Mouse (Mus musculus) fibroblast of lung, adult 2 months (primary cell): ENCODE measurements around the gene Cdh1.
A peak's percentile ranks its signal among the peaks of the same experiment; 100 is the strongest.

ENCODE experiments used
- DNase-seq: peaks from one replicate; pipeline ENCODE4 v3.0.0-alpha.2; 2011; ENCODE audit warnings: low read depth

Gene Cdh1

DNA sequence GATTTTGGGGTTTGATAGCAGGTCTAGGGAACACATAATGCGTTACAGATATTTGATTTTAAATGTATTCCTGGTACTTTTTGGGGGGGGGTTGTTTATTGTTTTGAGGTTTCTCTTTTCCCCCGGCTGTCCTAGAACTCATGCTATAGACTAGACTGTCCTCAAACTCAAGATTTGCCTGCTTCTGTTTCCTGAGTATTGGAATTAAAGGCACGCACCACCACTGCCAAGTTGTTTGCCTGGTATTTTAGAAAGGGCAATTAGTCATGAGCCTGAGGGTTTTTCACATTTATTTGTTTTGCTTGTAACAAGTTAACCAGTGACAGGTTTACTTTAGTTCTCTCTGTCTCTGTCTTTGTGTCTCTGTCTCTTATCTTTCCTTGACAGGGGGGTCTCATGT lies 20.3 kb downstream of the Cdh1 start:
- DNase-seq, result no peak

DNA sequence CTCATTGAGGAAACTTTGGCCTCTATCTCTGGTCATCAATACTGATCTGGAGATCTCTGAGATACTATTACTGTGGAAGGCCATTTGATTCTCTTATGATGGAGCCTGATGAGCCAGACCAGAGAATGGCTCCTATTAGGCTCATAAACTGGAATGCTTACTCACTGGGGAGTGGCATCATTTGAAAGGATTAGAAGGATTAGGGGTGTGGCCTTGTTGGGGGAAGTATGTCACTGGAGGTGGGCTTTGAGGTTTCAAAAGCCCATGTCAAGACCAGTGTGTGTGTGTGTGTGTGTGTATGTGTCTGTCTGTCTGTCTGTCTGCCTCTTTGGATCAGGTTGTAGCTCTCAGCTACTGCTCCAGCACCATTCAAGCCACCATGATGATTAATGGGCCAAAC lies 20.8 kb downstream of the Cdh1 start:
- no peak for DNase-seq

DNA sequence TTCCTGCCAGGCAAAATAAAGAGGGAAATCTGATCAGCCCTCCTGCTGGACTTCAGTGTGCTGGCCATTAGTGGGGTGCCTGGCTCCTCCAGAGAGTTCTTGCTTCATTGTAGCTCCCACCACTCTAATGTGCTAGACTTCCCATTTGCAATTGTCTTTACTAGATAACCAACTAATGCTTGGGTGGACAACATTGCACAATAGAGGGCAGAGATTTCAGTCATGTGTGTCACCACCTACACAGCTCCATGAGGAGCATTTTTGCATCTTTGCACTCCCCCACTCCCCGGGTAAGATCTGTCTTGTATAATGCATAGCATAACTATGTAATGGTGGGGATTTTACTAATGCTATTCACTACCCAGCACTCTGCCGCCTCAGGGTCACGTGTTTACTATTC lies 21.6 kb downstream of the Cdh1 start:
- no peak for DNase-seq

DNA sequence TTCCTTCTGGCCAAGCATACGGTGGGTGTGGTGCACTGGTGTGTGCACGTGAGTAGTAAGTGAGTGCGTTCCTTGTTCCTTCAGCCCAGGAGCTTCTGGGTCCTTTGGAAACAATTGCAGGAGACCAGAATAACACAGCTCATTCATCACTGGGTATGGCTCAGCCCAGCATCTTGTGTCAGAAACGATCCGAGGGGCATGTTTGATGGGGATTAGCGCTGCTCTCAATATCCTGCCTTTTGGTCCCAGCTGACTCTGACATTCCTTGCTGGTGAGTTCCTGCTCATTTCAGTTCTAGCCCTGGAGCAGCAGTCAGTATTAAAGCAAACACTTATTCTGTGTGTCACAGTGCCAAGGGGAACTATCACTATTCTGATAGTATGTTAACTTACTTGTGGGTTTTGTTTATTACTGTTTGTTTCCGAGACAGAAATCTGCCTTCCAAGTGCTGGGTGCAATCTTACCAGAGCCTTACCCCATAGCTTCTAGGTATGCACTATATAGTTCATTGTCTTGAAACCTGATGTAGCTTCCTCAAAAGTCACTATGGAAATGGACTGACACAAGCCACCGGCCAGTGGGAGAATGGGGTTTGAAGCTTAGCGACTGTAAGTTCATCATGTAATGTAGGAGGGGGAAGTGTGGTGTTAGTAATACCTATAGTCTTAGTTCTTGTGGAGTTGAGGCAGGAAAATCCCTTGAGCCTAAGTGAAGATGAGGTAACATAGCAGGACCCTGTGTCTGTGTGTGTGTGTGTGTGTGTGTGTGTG lies 23.1 kb downstream of the Cdh1 start:
- DNase-seq, result no peak

DNA sequence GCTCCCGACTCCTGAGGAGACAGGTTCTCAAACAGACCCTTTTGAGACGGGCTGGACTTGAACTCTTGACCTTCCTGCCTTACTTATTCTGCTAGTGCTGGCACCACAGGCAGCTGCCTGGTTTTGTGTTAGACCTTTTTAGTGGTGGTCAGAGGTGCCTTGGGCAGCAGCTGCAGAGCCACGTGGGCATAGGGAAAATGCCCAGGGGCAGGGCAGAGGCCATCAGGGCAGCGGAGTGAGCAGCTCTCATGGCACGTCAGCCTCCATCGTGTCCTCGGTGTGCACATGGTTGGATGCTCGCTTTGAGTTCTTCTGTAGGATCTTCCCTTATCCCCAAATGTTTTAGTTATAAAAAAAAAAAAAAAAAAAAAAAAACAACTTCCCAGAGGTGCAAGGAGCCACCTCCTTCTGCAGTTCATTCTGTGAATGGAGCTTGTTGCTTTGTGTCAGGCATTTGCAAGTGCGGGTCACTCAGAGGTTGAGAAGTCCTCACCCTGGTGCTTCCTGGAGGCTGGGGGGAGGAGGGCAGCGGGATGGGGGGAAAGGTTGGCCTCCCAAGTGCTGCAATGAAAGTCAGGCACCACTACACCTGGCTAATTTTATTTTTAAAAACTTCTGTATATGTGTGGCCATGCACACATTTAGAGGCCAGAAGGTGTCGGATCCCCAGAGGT lies 25.3 kb downstream of the Cdh1 start:
- no peak for DNase-seq

DNA sequence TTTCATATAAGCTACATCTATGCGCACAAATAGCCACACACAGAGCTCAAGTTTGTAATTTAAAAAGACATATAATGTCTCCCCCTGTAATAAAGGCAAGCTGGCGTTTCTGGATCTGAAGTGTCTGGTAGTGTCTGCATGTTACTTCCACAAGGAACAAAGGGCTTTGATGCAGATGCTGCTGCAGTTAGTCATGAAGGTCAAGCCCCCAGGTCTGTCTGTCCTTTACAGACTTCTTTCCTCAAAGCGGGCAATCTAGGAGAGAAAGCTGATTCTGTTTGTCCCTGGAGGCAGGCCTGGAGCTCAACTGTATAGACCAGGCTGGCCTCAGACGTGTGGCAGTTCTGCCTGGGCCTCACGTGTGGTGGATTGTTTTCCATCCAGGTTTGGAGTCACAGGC lies 26.3 kb downstream of the Cdh1 start:
- DNase-seq, result no peak

DNA sequence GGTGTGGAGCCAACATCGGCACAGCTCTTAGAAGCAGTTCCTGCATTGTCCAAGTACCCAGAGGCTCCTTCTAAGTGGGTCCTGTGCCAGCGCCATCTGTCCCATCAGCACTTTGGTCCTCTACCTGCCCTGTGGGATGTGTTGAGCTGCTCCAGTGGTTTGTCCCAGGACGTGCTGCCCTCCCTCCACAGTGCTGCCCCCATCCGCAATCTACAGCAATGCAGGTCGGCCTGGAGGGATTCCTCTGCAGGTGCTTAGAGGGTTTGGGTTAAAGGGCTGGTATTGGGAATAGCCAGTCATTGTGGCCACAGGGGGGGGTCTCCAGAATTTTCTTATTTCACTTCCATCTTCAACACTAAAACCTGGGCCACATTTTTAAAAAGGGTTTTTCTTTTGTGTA lies 28.8 kb downstream of the Cdh1 start:
- no peak for DNase-seq

DNA sequence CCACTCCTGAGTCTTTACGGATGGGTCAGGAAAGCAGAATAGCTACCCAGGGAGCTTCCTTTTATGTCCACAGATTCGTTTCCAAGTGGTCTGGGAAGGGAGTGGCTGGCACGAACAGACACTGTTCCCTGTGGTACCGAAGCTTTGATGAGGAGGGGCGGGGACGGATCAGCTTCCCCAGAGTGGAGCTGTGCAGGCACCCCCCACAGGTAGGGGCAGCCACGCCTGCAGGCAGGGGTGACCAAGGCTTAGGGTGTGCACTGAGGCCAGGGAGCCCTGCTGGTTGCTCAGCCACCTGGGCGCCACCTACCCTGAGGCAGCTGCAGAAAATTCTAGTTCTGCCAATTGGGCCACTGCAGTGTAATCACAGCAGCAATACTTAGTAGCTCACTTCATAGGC lies 29.5 kb downstream of the Cdh1 start:
- DNase-seq, result no peak

DNA sequence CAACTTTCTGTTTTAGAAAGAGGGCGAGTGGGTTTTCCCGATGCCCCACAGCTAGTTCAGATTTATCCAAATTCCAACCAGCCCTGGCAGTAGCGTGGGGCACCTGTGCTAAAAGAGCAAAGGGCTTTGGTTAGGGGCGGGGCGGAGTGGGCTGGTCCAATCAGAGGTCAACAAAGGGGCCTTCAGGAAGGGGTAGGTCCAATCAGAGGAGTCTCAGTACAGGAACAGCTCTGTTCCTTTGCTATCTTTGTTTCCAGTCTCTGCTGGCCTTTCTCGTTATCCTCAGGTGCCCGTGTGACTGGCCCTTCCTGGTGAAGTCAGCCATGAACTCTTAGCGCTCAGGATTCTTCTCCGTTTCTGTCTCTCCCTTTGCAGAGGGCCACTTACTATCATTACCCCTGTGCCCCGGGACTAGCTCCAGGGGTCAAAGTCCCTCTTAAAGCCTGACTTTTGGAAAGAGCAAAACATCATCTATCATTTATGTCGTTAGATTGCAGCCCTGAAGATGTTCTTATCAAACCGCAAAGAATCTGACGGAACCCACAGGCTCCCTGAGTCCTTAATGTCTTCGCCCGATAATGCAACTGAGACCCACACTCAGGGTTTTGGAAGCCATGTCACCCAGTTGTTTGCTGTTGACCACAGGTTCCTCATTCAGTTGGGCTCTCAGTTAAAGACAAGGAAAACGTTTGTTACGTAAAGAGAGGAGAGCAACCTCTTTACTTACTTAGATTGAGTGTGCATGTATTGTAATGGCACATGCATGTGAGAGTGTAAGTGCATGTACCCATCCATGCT lies 30.4 kb downstream of the Cdh1 start:
- no peak for DNase-seq

DNA sequence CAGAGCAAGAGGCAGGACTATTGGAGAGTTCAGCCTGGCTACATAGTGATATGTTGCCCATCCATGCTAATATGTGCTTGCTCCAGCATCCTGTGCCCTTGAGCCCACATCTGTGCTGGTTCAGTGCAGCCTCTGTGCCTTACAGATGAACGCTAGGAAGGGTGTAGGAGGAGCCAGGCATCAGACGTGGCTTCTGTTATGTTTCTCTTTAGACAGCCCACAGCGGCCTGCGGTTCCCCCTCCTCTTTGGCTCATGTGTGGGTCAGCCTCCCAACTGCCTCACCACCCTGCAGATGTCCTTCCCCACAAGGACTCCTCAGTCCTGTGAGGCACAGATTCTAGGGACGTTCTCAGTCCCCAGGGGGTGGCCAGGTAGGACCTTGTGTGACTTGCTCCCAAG lies 32.1 kb downstream of the Cdh1 start:
- no peak for DNase-seq

DNA sequence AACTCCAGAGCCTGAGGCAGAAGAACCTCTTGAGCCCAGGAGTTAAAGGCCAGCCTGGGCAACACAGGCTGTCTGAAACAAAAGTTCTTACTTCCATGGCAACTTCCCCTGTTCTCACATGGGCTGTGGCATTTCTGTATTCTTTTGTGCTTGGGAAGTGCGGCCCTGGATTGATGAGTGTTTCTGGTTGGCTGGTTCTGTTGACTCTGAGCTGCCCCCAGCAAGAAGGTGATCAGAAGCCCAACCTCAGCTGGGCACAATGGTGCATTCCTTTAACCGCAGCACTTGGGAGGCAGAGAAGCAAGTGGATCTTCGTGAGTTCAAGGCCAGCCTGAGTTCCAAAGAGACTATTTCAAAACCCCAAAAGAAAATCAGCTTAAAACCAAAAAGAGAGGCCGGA lies 34.3 kb downstream of the Cdh1 start:
- DNase-seq, result no peak

DNA sequence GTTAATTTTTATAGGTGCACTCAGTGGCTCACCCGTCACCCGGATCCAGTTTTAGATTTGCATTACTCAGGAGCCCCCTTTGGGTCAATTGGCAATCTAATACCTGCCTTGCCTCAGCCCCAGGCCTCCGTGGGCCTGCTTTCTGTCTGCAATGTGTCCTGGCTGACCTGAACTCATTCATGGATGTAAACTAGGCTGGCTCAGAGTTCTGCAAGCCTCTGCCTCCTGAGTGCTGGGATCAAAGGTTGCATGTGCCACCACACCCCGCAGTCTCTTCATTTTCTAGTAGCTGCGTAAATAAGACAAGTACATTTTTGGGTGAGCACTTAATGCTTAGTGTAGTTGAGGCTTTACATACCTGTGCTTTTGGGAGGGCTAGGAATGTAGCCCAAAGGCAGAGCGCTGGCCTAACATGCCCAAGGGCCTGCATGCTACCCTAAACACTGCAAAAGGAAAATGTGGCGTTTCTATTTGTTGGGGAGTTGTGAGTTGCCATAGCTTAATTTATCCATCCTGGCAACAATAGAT lies 35.7 kb downstream of the Cdh1 start:
- no peak for DNase-seq

DNA sequence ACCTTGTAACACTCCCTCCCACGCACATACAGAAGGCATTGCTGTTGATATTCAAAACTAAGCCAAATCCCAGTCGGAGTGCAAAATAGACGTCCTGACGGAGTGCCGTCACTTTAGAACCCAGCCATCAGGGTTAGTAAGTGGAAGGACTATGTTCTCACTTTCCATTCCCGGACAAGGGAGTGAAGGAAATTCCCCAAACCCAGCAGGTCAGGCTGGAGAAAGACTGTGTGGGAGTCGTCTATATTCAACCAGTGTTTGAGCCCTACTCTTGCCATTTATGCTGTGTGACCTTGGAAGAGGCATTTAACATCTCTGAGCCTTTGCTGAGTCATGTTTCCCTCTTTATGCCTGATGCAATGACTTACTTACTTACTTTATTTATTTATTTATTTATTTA lies 37.1 kb downstream of the Cdh1 start:
- no peak for DNase-seq

DNA sequence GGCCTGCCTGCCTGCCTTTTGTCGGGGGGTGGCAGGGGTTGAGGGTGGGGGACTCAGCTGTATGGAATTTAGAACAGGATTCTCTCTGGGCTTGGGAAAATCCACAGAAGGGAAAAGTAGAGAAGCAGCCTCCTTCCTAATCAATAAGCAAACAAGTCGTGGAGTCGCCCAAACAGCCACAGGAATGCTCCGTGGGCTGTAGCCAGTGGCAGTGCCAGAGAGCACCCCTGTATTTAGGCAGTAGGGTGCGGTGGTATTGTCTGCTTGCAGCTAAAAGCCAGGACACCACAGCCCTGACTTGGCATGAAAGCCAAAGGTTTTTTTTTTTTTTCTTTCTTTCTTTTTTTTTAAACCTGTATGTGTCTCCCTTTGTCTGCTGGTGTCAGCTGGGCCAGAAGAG lies 37.8 kb downstream of the Cdh1 start:
- no peak for DNase-seq

DNA sequence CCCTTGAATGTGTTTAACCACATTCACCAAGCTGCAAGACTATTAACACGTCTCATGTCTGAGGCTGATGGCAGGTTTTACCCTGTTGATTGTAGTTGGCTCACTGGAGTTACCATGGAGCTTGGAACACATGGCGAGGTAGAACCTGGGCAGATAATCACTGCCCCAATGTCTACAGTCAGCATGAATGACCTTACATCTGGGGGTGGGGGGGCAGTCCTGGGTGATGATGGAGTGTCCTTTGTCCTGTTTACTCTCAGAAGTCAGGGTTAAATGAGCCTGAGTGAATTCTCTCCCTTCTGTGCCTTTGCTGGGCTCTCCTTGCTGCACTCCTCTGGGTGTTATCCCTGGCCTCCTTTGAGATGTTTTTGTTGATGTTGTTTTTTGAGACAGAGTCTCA lies 39.0 kb downstream of the Cdh1 start:
- DNase-seq, result no peak

DNA sequence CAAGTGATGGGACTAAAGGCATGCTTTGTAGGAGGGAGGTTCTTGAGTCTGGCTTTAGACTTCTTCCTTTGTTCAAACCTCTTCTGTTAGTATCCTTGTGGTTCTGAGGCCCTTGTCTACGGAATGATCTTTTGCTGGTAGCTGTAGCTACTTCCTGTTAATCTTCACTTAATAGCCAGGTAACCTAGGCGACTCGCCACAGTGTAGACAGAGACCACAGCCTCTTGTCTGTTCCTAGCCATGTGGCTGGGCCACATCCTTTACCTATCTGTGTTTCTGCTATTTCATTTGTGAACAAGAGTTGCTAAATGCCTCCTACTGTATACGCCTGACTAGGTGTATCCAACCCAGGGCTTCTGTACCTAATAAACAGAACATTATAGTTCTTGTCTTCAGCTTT lies 39.9 kb downstream of the Cdh1 start:
- DNase-seq, result no peak

DNA sequence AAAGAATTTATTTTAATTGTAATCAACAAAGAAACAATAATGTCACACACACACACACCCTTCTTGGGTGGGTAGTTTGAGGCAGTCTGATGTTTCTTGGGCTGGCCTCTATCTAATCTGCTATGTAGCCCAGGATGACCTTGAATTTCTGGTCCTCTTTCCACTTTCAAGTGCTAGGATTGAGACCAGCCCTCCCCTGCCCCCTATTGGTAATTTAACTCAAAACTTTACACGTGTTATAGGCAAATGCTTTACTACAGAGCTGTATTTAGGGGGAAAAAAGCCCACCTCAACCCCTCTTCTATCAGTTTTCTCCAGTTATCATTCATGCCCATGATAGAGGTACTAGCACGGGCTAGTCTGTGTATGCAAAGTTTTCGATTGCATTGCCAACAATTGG lies 41.8 kb downstream of the Cdh1 start:
- no peak for DNase-seq

DNA sequence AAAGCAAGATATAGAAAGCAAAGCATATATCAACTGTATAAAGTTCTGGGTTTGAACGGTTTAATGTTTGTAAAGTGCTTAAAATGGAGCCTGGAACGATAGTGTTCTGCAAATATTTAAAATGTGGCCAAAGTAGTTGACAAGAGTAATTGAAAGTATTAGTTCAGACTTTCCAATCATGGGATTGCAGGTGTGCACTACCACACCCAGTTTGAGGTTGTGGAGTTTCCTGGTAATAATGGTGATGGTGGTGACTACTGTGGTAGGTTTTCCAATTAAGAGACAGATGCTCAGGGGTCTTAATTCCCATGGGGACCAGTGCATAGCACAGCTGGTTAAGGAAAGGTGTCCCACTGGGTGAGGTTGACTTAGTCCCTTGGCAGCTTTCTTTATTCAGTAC lies 43.0 kb downstream of the Cdh1 start:
- DNase-seq, result no peak

DNA sequence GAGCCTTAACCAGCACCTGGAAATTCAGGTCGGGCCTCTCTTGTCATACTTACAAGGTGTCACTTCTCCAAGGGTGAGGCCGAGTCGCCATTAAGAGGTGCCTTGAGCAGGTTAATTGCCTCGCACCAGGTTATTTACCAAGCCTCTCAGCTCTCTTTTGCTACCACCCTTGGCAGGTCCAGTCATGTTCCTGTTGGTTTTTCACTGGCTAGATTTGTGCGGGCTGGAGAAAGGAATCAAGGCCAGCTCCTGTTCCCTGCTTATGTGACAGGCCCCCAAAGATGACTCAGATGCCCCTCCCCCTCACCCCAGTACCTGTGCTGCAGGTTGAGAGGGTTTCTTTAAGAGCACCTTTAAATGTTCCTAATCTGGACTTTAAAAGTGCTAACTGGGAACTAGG lies 43.6 kb downstream of the Cdh1 start:
- no peak for DNase-seq

DNA sequence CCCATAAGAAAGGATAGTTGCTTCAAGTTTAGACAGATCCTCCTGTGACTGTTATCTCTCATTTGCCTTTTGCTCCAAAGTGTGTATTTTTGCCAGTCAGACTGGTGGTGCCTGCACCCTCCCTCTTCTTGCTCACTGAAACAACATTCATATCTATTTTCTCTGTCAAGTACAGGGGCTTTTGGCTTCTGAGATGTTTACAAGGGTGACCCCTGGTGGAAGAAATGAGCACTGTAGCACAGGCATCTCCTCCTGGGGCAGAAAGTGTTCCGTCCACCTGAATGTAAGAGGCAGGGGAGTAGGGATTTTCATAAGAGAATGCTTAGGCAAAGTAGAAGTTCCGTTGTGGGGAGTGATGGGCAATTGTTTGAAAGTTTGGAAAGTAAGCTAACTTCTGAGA lies 44.2 kb downstream of the Cdh1 start:
- peak; percentile 36 for DNase-seq

DNA sequence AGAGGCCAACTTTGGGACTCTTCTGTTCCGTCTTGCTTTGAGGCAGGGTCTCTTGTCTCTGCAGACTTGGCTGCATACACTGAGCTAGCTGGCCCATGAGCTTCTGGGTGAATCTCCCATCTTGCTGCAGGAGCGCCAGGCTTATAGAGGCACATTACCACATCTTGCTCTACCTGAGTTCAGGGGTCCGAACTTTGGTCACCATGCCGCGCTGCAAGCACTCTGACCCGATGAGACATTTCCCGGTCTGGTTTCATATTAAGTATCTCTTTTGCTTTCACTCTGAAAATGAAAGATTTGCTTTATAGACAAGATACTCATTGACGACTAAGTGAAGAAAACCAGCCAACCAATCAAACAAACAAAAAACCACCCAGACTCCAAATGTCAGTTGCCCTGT lies 45.3 kb downstream of the Cdh1 start:
- no peak for DNase-seq

DNA sequence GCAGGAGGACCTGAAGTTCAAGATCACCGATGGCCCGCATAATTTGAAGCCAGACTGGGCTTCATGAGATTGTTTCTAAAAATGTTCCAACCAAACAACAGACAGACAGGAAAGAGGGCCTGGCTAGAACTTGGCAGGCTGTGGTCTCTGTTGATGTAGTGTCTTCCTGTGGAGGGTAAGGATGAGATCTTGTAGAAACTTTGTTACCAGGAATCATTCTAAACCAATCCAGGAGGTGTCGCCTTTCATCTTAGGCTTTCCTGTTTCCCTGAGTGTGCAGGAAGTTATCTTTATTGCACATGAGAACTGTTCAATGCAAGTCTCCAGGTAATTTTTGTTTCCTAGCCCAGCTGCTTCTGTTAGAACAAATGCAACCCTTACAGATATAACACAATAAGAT lies 48.8 kb downstream of the Cdh1 start:
- DNase-seq, result no peak

DNA sequence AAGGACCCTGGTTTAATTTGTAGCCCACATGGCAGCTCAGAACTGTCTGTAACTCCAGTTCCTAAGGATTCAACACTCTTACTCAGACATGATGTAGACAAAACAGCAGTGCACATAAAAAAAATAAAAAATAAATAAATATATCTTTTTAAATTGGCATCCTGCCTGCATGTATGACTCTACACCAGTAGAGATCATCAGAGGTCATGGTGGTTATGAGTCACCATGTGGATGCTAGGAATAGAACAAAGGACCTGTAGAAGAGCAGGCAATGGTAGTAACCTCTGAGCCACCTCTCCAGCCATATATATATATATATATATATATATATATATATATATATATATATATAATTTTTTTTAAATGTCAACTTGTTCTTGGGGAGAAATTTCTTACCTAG lies 52.9 kb downstream of the Cdh1 start:
- no peak for DNase-seq
